Mouse (Mus musculus) myocyte (in vitro differentiated cells): ENCODE results near the gene Rgs9bp. TPM values are rescaled to one million over a fixed set of nuclear protein-coding genes. Genes with fewer than 3 reads are reported as not detected.

Experiments
- H3K27me3 ChIP-seq: one replicate; pipeline ENCODE4 v1.6.1; 2011; ENCODE audit not compliant: control insufficient read depth, insufficient read depth, insufficient read length
- H3K36me3 ChIP-seq: one replicate; pipeline ENCODE4 v1.6.1; 2011; ENCODE audit not compliant: control insufficient read depth, insufficient read depth
- H3K4me2 ChIP-seq: one replicate; pipeline ENCODE4 v1.6.1; 2011; ENCODE audit warnings: low read depth, control low read depth
- H3K4me3 ChIP-seq: one replicate; pipeline ENCODE4 v1.5.1; 2011; ENCODE audit warnings: mild to moderate bottlenecking, control low read depth, moderate library complexity
- H3K79me2 ChIP-seq: one replicate; pipeline ENCODE4 v1.6.1; 2011; ENCODE audit not compliant: control insufficient read depth, insufficient read depth
- H3ac ChIP-seq: one replicate; pipeline ENCODE4 v1.6.1; 2011; ENCODE audit not compliant: control insufficient read depth, insufficient read length
- CEBPB ChIP-seq: IDR thresholded peaks from 2 replicates; pipeline ENCODE4 v1.6.1; 2011; ENCODE audit warnings: mild to moderate bottlenecking, moderate library complexity; ENCODE audit not compliant: poor library complexity, insufficient read depth, severe bottlenecking
- E2F4 ChIP-seq: IDR thresholded peaks from one replicate; pipeline ENCODE4 v1.6.1; 2011; ENCODE audit warnings: mild to moderate bottlenecking, control low read depth, moderate library complexity; ENCODE audit not compliant: insufficient read depth
- MAX ChIP-seq: IDR thresholded peaks from one replicate; pipeline ENCODE4 v1.6.1; 2011; ENCODE audit warnings: low read depth, mild to moderate bottlenecking, control low read depth
- MYOD1 ChIP-seq, 3 experiments: IDR thresholded peaks; one replicate each; pipeline ENCODE4 v1.6.1; 2011; ENCODE audit warnings: control low read depth in 2 of 3, low read depth in 2 of 3, mild to moderate bottlenecking in 2 of 3, moderate library complexity in 1 of 3; ENCODE audit not compliant: insufficient read length in 2 of 3, control insufficient read depth in 1 of 3
- MYOG ChIP-seq, 3 experiments: IDR thresholded peaks; one replicate each; pipeline ENCODE4 v1.6.1; 2011; ENCODE audit warnings: control low read depth in 2 of 3, low read depth in 2 of 3, mild to moderate bottlenecking in 2 of 3; ENCODE audit not compliant: insufficient read length in 2 of 3, control insufficient read depth in 1 of 3, insufficient read depth in 1 of 3
- POLR2A ChIP-seq: IDR thresholded peaks from one replicate; pipeline ENCODE4 v1.6.1; 2011; ENCODE audit warnings: low read depth, mild to moderate bottlenecking, control low read depth, moderate library complexity; ENCODE audit not compliant: insufficient read length
- POLR2AphosphoS2 ChIP-seq: IDR thresholded peaks from one replicate; pipeline ENCODE4 v1.6.1; 2011; ENCODE audit warnings: low read depth, control low read depth; ENCODE audit not compliant: insufficient read length
- REST ChIP-seq: IDR thresholded peaks from one replicate; pipeline ENCODE4 v1.6.1; 2011; ENCODE audit warnings: mild to moderate bottlenecking, control low read depth, moderate library complexity; ENCODE audit not compliant: insufficient read depth, insufficient read length
- SRF ChIP-seq: IDR thresholded peaks from one replicate; pipeline ENCODE4 v1.6.1; 2011; ENCODE audit warnings: low read depth; ENCODE audit not compliant: control insufficient read depth, insufficient read length
- TCF12 ChIP-seq: IDR thresholded peaks from one replicate; pipeline ENCODE4 v1.6.1; 2011; ENCODE audit warnings: mild to moderate bottlenecking, control low read depth; ENCODE audit not compliant: poor library complexity, insufficient read depth, severe bottlenecking
- TCF3 ChIP-seq: IDR thresholded peaks from one replicate; pipeline ENCODE4 v1.6.1; 2011; ENCODE audit warnings: low read depth, control low read depth; ENCODE audit not compliant: insufficient read length
- USF1 ChIP-seq: IDR thresholded peaks from one replicate; pipeline ENCODE4 v1.6.1; 2011; ENCODE audit warnings: low read depth, mild to moderate bottlenecking, control low read depth, moderate library complexity
- polyA plus RNA-seq: library from polyadenylated mRNA; unstranded; fragments of >200 nt; fragmentation: generic; extraction: Trizol; gene quantifications from one replicate; pipeline ENCODE4 v1.2.1, GENCODE M21; 2012; ENCODE audit warnings: missing spikeins

Gene Rgs9bp
- polyA plus RNA-seq, 1 experiment, result not detected

- Histone ChIP-seq H3K27me3 (peaks cover 13% of the 10 kb centered on the region), H3K36me3 (no peaks in the 10 kb centered on the region), H3K4me3 (no peak overlapping the region), H3K79me2 (no peaks in the 10 kb centered on the region), H3ac (no peak overlapping the region), H3K4me2 (no peak overlapping the region)
- no peak for TF ChIP-seq CEBPB
- no peak for TF ChIP-seq POLR2AphosphoS2
- TF ChIP-seq MYOD1 (IDR thresholded peaks at IDR 0.05; ENCODE audit: control insufficient read depth in 1 of 3, insufficient read length in 2 of 3, low read depth in 2 of 3), result no peak
- TF ChIP-seq TCF3, result no peak
- TF ChIP-seq REST, result no peak
- no peak for TF ChIP-seq MYOG (IDR thresholded peaks at IDR 0.05; ENCODE audit: control insufficient read depth in 1 of 3, insufficient read depth in 1 of 3, insufficient read length in 2 of 3, low read depth in 2 of 3)
- no peak for TF ChIP-seq MAX
- no peak for TF ChIP-seq E2F4
- TF ChIP-seq SRF, result no peak
- TF ChIP-seq POLR2A, result no peak
- no peak for TF ChIP-seq USF1
These were observed 2.3 kb upstream of the Rgs9bp start for GRCm38 (mm10) chr7:35587728-35588127.

- H3K4me2 ChIP-seq, result peak overlapping the region; percentile 76
- H3K36me3 ChIP-seq, result no peaks in the 10 kb centered on the region
- H3K27me3 ChIP-seq, result peaks cover 13% of the 10 kb centered on the region
- no peaks in the 10 kb centered on the region for H3K79me2 ChIP-seq
- TF ChIP-seq E2F4 (no peak), MYOG (IDR thresholded peaks at IDR 0.05; ENCODE audit: control insufficient read depth in 1 of 3, insufficient read depth in 1 of 3, insufficient read length in 2 of 3, low read depth in 2 of 3) (no peak), TCF3 (no peak), POLR2A (no peak)
- H3ac ChIP-seq, result peak overlapping the region; percentile 27
- peak overlapping the region; percentile 74 for H3K4me3 ChIP-seq
These were observed 1.6 kb upstream of the Rgs9bp start for GRCm38 (mm10) chr7:35586906-35587445.

GRCm38 (mm10) chr7:35586055-35586905 is 898 bp upstream of the Rgs9bp start, which contains the start of gene Ankrd27:
TSS of gene Ankrd27 (plus strand) at chr7:35586244.
- H3ac ChIP-seq, result peak within 1 kb of the TSS; percentile 27
- H3K36me3 ChIP-seq, result no peaks in the 10 kb centered on the region
- TF ChIP-seq MAX (no peak), POLR2AphosphoS2 (peak; percentile 57), CEBPB (no peak), MYOG (IDR thresholded peaks at IDR 0.05; ENCODE audit: control insufficient read depth in 1 of 3, insufficient read depth in 1 of 3, insufficient read length in 2 of 3, low read depth in 2 of 3) (no peak), USF1 (no peak), POLR2A (peak; percentile 59), E2F4 (no peak), MYOD1 (IDR thresholded peaks at IDR 0.05; ENCODE audit: control insufficient read depth in 1 of 3, insufficient read length in 2 of 3, low read depth in 2 of 3) (no peak), TCF3 (no peak), REST (no peak), TCF12 (no peak), SRF (no peak)
- H3K4me3 ChIP-seq, result peak within 1 kb of the TSS; percentile 74
- peaks cover 17% of the 10 kb centered on the region for H3K27me3 ChIP-seq
- H3K4me2 ChIP-seq, result peak within 1 kb of the TSS; percentile 99
- no peaks in the 10 kb centered on the region for H3K79me2 ChIP-seq

DNA sequence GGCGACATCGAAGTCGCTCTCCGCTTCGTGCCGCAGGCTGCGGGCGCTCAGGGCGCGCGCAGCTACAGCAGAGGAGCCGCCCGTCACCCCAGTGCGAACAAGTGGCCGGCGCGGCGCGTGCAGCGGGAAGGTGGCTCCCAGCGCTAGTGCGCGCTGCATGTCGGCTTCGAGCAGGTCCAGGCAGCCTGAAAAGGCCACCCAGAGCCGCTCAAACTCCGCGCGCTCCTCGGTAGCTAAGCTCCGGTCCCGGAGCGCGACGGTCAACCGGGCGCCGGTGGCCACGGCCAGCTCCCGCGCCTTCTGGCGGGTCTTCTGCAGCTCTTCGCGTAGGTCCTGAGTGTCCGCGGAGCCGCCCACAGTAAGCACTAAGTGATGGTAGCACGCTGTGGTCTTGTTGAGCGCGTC is 594 bp downstream of the Rgs9bp start:
- Histone ChIP-seq H3K36me3 (no peaks in the 10 kb centered on the region), H3K4me2 (peak overlapping the region; percentile 99), H3K4me3 (peak overlapping the region; percentile 74), H3K79me2 (no peaks in the 10 kb centered on the region), H3K27me3 (peaks cover 22% of the 10 kb centered on the region), H3ac (no peak overlapping the region)
- no peak for TF ChIP-seq TCF3
- TF ChIP-seq TCF12, result no peak
- TF ChIP-seq MYOG (IDR thresholded peaks at IDR 0.05; ENCODE audit: control insufficient read depth in 1 of 3, insufficient read depth in 1 of 3, insufficient read length in 2 of 3, low read depth in 2 of 3), result no peak
- TF ChIP-seq USF1, result no peak
- TF ChIP-seq SRF, result no peak
- TF ChIP-seq POLR2AphosphoS2, result no peak
- TF ChIP-seq POLR2A, result no peak
- TF ChIP-seq MAX, result no peak
- TF ChIP-seq E2F4, result no peak
- no peak for TF ChIP-seq REST
- no peak for TF ChIP-seq CEBPB
- no peak for TF ChIP-seq MYOD1 (IDR thresholded peaks at IDR 0.05; ENCODE audit: control insufficient read depth in 1 of 3, insufficient read length in 2 of 3, low read depth in 2 of 3)
